Mouse (Mus musculus) C2C12 (cell line): ENCODE data around the gene Apoa1. TPM values are rescaled to one million over a fixed set of nuclear protein-coding genes. Genes with fewer than 3 reads are reported as not detected.
A peak's percentile ranks its signal among the peaks of the same experiment; 100 is the strongest.

Experiments
- H3K27me3 ChIP-seq: one replicate; pipeline ENCODE4 v1.6.1; 2011; ENCODE audit not compliant: control insufficient read depth, insufficient read depth, insufficient read length
- H3K36me3 ChIP-seq: one replicate; pipeline ENCODE4 v1.6.1; 2011; ENCODE audit not compliant: control insufficient read depth, insufficient read depth
- H3K4me3 ChIP-seq: one replicate; pipeline ENCODE4 v1.5.1; 2011; ENCODE audit warnings: mild to moderate bottlenecking, control low read depth; ENCODE audit not compliant: poor library complexity, insufficient read depth, severe bottlenecking
- H3K79me2 ChIP-seq: one replicate; pipeline ENCODE4 v1.6.1; 2011; ENCODE audit not compliant: control insufficient read depth, insufficient read depth
- H3K79me3 ChIP-seq: one replicate; pipeline ENCODE4 v1.6.1; 2011; ENCODE audit warnings: low read depth, control low read depth
- H3ac ChIP-seq: one replicate; pipeline ENCODE3; 2011; ENCODE audit warnings: low read depth; ENCODE audit not compliant: control insufficient read depth, insufficient read length
- CEBPB ChIP-seq: IDR thresholded peaks from one replicate; pipeline ENCODE4 v1.6.1; 2011; ENCODE audit warnings: low read depth, mild to moderate bottlenecking, control low read depth, moderate library complexity
- CTCF ChIP-seq: IDR thresholded peaks from one replicate; pipeline ENCODE4 v1.5.1; 2011; ENCODE audit not compliant: control insufficient read depth, insufficient read depth, insufficient read length
- FOSL1 ChIP-seq: IDR thresholded peaks from one replicate; pipeline ENCODE4 v1.8.0; 2011; ENCODE audit warnings: mild to moderate bottlenecking, low read length; ENCODE audit not compliant: poor library complexity, insufficient read depth, severe bottlenecking
- MAX ChIP-seq: IDR thresholded peaks from one replicate; pipeline ENCODE4 v1.6.1; 2011; ENCODE audit warnings: mild to moderate bottlenecking, control low read depth
- MYOD1 ChIP-seq: IDR thresholded peaks from one replicate; pipeline ENCODE4 v1.6.1; 2011; ENCODE audit warnings: low read depth; ENCODE audit not compliant: control insufficient read depth, insufficient read length
- MYOG ChIP-seq: IDR thresholded peaks from one replicate; pipeline ENCODE4 v1.6.1; 2011; ENCODE audit not compliant: control insufficient read depth, insufficient read length; ENCODE audit errors: extremely low read depth
- USF1 ChIP-seq: IDR thresholded peaks from one replicate; pipeline ENCODE4 v1.6.1; 2011; ENCODE audit warnings: low read depth, mild to moderate bottlenecking, control low read depth, moderate library complexity
- polyA plus RNA-seq: library from polyadenylated mRNA; unstranded; fragments of >200 nt; fragmentation: generic; extraction: Trizol; gene quantifications from one replicate; pipeline ENCODE4 v1.2.1, GENCODE M21; 2012; ENCODE audit warnings: missing spikeins

The Apoa1 gene
- polyA plus RNA-seq, 1 experiment = not detected

DNA sequence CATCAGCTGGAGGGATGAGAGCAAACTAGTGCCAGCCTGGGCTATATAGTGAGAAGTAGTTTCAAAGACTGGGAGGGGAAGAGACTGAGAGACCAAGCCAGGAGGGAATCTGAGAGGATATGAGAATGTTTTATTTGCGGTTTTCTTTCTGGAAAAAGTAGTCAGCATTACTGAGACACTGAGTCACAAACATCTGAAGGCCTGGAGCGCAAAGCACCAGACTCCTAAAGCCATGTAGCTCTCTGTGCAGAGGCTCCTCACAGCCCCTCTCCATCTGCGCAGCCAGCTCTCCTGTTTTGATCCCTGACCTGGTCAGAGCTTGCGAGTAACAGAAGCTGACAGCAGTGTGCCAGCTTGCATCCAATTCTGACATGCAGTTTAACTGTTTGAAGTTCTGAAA, 40.0 kb upstream of the Apoa1 start:
- Histone ChIP-seq H3K27me3 (no peaks in the 10 kb centered on the region), H3K79me3 (peaks cover 2% of the 10 kb centered on the region), H3K36me3 (peaks cover 6% of the 10 kb centered on the region), H3K79me2 (no peaks in the 10 kb centered on the region), H3K4me3 (no peak overlapping the region), H3ac (no peak overlapping the region)
- TF ChIP-seq MYOD1 (no peak), FOSL1 (peak; percentile 12)

DNA sequence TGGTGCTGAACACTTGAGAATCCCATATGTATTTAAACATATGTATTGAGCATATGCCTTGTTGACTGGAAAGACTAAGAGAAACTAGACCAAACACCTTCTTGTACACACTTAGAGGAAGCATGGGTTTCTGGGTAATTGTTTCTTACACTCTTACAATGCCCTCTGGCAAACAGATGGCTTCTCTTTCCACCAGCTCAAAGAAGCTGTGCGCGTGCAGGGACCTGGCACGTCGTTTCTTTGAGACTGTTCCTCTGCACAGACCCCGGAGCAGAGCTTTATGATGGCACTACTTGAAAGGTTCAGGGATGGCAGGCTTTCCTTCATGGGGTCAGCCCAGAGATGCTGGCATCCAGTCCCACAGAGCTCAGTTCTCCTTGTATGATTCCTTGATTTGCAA, 39.4 kb upstream of the Apoa1 start:
- Histone ChIP-seq H3K79me2 (no peaks in the 10 kb centered on the region), H3K36me3 (peaks cover 6% of the 10 kb centered on the region), H3ac (peak overlapping the region; percentile 12), H3K79me3 (peaks cover 2% of the 10 kb centered on the region), H3K4me3 (no peak overlapping the region), H3K27me3 (no peaks in the 10 kb centered on the region)
- TF ChIP-seq FOSL1 (no peak), MAX (no peak), CTCF (no peak), USF1 (no peak), CEBPB (no peak), MYOD1 (no peak), MYOG (no peak)

DNA sequence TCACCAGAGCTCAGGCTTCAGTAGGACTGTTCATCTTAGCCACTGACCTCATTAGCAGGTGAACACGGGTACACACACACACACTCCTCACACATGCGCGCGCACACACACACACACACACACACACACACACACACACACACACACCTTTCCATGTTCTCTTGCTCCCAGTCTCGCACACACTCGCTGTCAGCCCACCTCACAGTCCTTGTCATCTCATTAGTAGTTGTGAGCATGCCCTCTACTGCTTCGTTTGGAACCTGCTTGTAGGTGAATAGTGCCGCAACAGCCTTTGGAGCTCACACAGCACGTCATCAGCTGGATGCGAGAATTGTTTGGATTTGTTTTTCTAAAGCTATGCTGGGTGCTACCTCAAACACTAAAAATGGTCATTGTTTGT, 39.0 kb upstream of the Apoa1 start:
- no peaks in the 10 kb centered on the region for H3K79me2 ChIP-seq
- H3K4me3 ChIP-seq = no peak overlapping the region
- no peak overlapping the region for H3ac ChIP-seq
- peaks cover 8% of the 10 kb centered on the region for H3K36me3 ChIP-seq
- H3K27me3 ChIP-seq = no peaks in the 10 kb centered on the region
- TF ChIP-seq CEBPB = no peak
- TF ChIP-seq MYOD1 = no peak
- TF ChIP-seq MAX = no peak
- TF ChIP-seq FOSL1 = no peak
- no peak for TF ChIP-seq CTCF
- TF ChIP-seq USF1 = no peak
- TF ChIP-seq MYOG = no peak
- H3K79me3 ChIP-seq = peaks cover 2% of the 10 kb centered on the region

DNA sequence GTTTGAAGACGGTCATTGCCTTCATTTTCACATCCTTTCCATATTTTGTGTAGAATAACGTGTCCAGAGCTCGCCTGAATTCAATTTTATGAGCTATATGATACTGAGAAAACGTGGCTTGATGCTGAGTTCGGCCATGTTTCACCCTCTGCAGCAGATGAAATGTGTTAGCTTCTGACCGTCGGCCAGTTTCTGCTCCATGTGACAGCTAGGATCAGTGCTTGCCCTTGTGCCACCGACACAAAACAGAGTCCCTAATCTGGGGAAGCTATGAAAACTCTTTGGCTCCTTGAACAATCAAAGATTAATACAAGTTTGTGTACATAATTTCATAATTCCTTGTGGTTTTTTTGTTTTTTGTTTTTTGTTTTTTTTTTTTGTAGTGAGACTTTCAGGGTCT, 37.1 kb upstream of the Apoa1 start:
- Histone ChIP-seq H3K36me3 (peaks cover 17% of the 10 kb centered on the region), H3K79me2 (no peaks in the 10 kb centered on the region), H3K4me3 (no peak overlapping the region), H3K27me3 (no peaks in the 10 kb centered on the region), H3K79me3 (peaks cover under 1% of the 10 kb centered on the region), H3ac (no peak overlapping the region)
- no peak for TF ChIP-seq MYOD1
- no peak for TF ChIP-seq FOSL1
- TF ChIP-seq MYOG = no peak
- no peak for TF ChIP-seq USF1
- no peak for TF ChIP-seq CTCF
- no peak for TF ChIP-seq CEBPB
- TF ChIP-seq MAX = no peak

DNA sequence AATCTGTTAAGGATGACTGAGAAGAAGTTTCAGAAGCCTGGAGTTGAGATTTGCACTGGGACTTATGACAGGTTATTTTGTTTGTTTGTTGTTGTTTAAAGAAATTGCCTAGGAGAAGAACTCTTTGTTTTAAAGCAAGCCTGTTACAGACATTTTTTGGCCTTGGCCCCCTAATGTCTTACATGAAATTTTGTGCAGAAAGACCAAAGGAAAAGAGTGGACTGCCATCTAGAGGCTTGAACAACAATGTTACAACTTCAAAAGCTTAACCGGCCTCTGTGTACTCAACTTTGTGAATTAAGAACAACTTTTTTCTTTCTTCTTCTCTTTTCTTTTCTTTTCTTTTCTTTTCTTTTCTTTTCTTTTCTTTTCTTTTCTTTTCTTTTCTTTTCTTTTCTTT, 36.7 kb upstream of the Apoa1 start:
- peaks cover 19% of the 10 kb centered on the region for H3K36me3 ChIP-seq
- H3ac ChIP-seq = no peak overlapping the region
- TF ChIP-seq CEBPB (no peak), CTCF (no peak), FOSL1 (no peak), MYOD1 (no peak), USF1 (no peak), MAX (no peak), MYOG (no peak)
- H3K79me2 ChIP-seq = no peaks in the 10 kb centered on the region
- H3K27me3 ChIP-seq = no peaks in the 10 kb centered on the region
- no peak overlapping the region for H3K4me3 ChIP-seq
- H3K79me3 ChIP-seq = no peaks in the 10 kb centered on the region

DNA sequence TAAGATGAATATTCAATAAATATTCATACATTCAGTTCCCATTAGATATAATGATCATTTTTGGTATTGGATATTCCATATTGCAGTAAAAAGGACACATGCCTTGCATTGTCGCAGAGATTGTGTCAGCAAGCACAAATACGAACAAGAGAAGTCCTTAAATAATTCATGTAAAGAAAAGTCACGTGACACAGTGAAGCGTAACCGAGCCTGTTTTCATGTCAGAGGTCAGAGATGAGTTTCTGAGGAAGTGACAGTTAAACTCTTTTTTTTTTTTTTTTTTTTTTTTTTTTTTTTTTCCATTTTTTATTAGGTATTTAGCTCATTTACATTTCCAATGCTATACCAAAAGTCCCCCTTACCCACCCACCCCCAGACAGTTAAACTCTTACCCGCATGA, 35.7 kb upstream of the Apoa1 start:
- H3K36me3 ChIP-seq = peaks cover 24% of the 10 kb centered on the region
- no peak overlapping the region for H3K4me3 ChIP-seq
- no peaks in the 10 kb centered on the region for H3K79me3 ChIP-seq
- no peak overlapping the region for H3ac ChIP-seq
- no peaks in the 10 kb centered on the region for H3K27me3 ChIP-seq
- H3K79me2 ChIP-seq = no peaks in the 10 kb centered on the region
- no peak for TF ChIP-seq MYOD1
- no peak for TF ChIP-seq USF1
- no peak for TF ChIP-seq CTCF
- no peak for TF ChIP-seq CEBPB
- TF ChIP-seq MYOG = no peak
- no peak for TF ChIP-seq MAX
- TF ChIP-seq FOSL1 = no peak
